Mouse (Mus musculus): ENCODE measurements around the gene Ccdc160. TPM values are rescaled to one million over a fixed set of nuclear protein-coding genes. Genes with fewer than 3 reads are reported as not detected.
A peak's percentile ranks its signal among the peaks of the same experiment; 100 is the strongest.

Ccdc160 gene
- total RNA-seq, 4 experiments from 2014 or later: 0.15 to 0.19 TPM; not detected in 2

Small RNAs within 50 kb of the gene (microRNA-seq; reads per million reads assigned to microRNA genes)
- 10.0 reads per million, percentile 4 among the genes with 10 or more reads in this experiment for gene Mir106a
- not detected for gene Mir18b
- gene Mir19b-2: not detected
- 6.7 reads per million for gene Mir20b
- gene Mir363: 7.5 reads per million
- gene Mir92-2: 34.1 reads per million, percentile 34 among the genes with 10 or more reads in this experiment

Other genes starting within 250 kb of the Ccdc160 start
- gene Gpc3, start 177.2 kb upstream of the Ccdc160 start, total RNA-seq (2022): 1 to 10 TPM; 1.8 to 6.9 (median 4.1) TPM
- 1 to 10 TPM; 3.2 to 4.2 (median 3.7) TPM for gene Phf6, start 121.1 kb downstream of the Ccdc160 start, total RNA-seq (2022)
- gene Hprt, start 196.9 kb downstream of the Ccdc160 start, total RNA-seq (2022): 10 to 100 TPM; 21.1 to 30.8 (median 26.7) TPM

Data from gastrocnemius, adult 8-10 months (tissue).